Mouse (Mus musculus) liver, postnatal 0 days (tissue): Measurements from ENCODE around the gene Crybg2.

Experiments
- CTCF ChIP-seq: sonication (generic); IDR thresholded peaks from 2 replicates; pipeline ENCODE4 v1.5.1; 2016; ENCODE audit warnings: antibody characterized with exemption, low read depth
- EP300 ChIP-seq: IDR thresholded peaks from 2 replicates; pipeline ENCODE4 v1.6.1; 2016; ENCODE audit warnings: antibody characterized with exemption, low read depth, mild to moderate bottlenecking

- TF ChIP-seq CTCF (peak; percentile 66), EP300 (no peak)
Observed at GRCm38 (mm10) chr4:134078694-134079093, 18.1 kb downstream of the Crybg2 start.
